Mouse (Mus musculus): Measurements from ENCODE around the gene Pxdn. TPM values are rescaled to one million over a fixed set of nuclear protein-coding genes. Genes with fewer than 3 reads are reported as not detected.

Gene Pxdn
- polyA plus RNA-seq, 1 experiment from 2014 or later = 116 TPM

GRCm38 (mm10) chr12:30023491-30023890 lies 86.1 kb downstream of the Pxdn start:
- 21% methylated on average over 3 of the region's 3 CpGs for WGBS
- Histone ChIP-seq H3K9ac (ENCODE audit: low read length) (no peak overlapping the region), H3K9me3 (ENCODE audit: control insufficient read depth, low read length) (no peaks in the 10 kb centered on the region), H3K4me3 (ENCODE audit: low read depth, low read length) (no peak overlapping the region), H3K27ac (ENCODE audit: low read depth) (no peak overlapping the region), H3K4me2 (ENCODE audit: low read length) (no peak overlapping the region), H3K27me3 (replicated peaks; ENCODE audit: control insufficient read depth, insufficient read depth, low read length) (no peaks in the 10 kb centered on the region), H3K4me1 (replicated peaks; ENCODE audit: control insufficient read depth, insufficient read depth, low read length) (no peaks in the 10 kb centered on the region), H3K36me3 (ENCODE audit: control insufficient read depth, insufficient read depth, low read length) (peaks cover 3% of the 10 kb centered on the region; the same call in 1 of the 2 replicates)
- ATAC-seq (replicated peaks; ENCODE audit: low FRiP score, low TSS enrichment, low read depth) = no peak
- no peak for DNase-seq (ENCODE audit: low spot score)

DNA sequence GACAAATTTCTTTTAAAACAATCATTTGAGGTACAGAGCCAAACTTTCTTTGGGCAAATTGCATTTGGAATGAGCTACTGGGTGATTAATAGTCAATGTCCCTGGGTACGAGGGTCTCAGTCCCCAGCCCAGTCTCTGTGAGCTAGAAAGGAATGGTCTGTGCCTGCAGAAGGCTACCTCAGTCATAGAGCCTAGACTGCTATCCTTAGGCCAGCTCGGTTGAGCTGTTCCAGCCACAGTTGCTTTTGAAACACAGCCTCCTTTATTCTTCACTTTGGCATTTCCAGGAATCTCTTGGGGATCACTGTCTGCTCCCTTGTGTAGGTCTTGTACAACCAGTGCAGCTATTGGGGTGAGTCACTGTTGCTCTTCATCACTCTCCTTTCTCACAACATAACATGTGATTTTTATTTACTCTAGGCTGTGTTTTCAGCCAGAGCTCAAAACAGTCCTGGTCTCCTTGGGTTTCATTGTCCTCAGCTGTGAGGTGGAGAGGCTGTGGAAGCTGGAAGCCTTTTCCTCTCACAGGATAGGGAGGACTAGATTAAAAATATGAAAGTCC lies 86.9 kb downstream of the Pxdn start:
- Histone ChIP-seq H3K27me3 (replicated peaks; ENCODE audit: control insufficient read depth, insufficient read depth, low read length) (no peaks in the 10 kb centered on the region), H3K4me3 (ENCODE audit: low read depth, low read length) (no peak overlapping the region), H3K36me3 (ENCODE audit: control insufficient read depth, insufficient read depth, low read length) (no peaks in the 10 kb centered on the region; the same call in 1 of the 2 replicates), H3K9ac (ENCODE audit: low read length) (no peak overlapping the region), H3K9me3 (ENCODE audit: control insufficient read depth, low read length) (no peaks in the 10 kb centered on the region), H3K27ac (ENCODE audit: low read depth) (no peak overlapping the region), H3K4me1 (replicated peaks; ENCODE audit: control insufficient read depth, insufficient read depth, low read length) (no peaks in the 10 kb centered on the region; the same call in 1 of the 2 replicates), H3K4me2 (ENCODE audit: low read length) (no peak overlapping the region)
- DNase-seq (ENCODE audit: low spot score) = no peak
- no peak for ATAC-seq (replicated peaks; ENCODE audit: low FRiP score, low TSS enrichment, low read depth)
- WGBS = 63% methylated on average over 2 of the region's 2 CpGs

- no peak for ATAC-seq (replicated peaks; ENCODE audit: low FRiP score, low TSS enrichment, low read depth)
- H3K4me3 ChIP-seq (ENCODE audit: low read depth, low read length) = no peak overlapping the region
- no peak overlapping the region for H3K27ac ChIP-seq (ENCODE audit: low read depth)
- H3K9me3 ChIP-seq (ENCODE audit: control insufficient read depth, low read length) = no peaks in the 10 kb centered on the region
- H3K27me3 ChIP-seq (replicated peaks; ENCODE audit: control insufficient read depth, insufficient read depth, low read length) = no peaks in the 10 kb centered on the region
- 73% methylated on average over 3 of the region's 3 CpGs for WGBS
- H3K4me1 ChIP-seq (replicated peaks; ENCODE audit: control insufficient read depth, insufficient read depth, low read length) = no peaks in the 10 kb centered on the region; the same call in 1 of the 2 replicates
- no peaks in the 10 kb centered on the region; the same call in 1 of the 2 replicates for H3K36me3 ChIP-seq (ENCODE audit: control insufficient read depth, insufficient read depth, low read length)
- DNase-seq (ENCODE audit: low spot score) = no peak
- no peak overlapping the region for H3K9ac ChIP-seq (ENCODE audit: low read length)
- H3K4me2 ChIP-seq (ENCODE audit: low read length) = no peak overlapping the region
These were observed 90.4 kb downstream of the Pxdn start for GRCm38 (mm10) chr12:30027721-30028340.

DNA sequence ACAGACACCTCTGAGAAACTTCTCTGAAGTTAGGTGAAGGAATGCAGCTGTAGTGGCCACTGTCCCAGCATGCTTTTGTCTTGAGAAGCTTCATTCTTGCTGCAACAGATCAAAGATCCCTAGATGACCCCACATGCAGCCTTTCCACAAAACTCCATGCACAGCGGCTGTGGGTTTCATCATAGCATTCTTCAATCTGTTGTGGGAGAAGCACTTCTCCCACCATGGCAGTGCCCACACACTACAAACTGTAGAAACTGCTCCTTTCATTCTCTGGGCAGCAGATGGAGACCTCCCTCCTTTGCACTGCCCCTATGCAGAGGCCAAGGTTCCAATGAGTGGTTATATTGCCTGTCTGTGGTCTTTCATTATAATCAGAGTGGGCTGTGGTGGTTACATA lies 91.7 kb downstream of the Pxdn start:
- no peak overlapping the region for H3K9ac ChIP-seq (ENCODE audit: low read length)
- H3K27ac ChIP-seq (ENCODE audit: low read depth) = no peak overlapping the region
- H3K36me3 ChIP-seq (ENCODE audit: control insufficient read depth, insufficient read depth, low read length) = no peaks in the 10 kb centered on the region
- no peak overlapping the region for H3K4me3 ChIP-seq (ENCODE audit: low read depth, low read length)
- DNase-seq (ENCODE audit: low spot score) (no peak), ATAC-seq (replicated peaks; ENCODE audit: low FRiP score, low TSS enrichment, low read depth) (no peak)
- 73% methylated on average over 1 of the region's 1 CpGs for WGBS
- no peaks in the 10 kb centered on the region for H3K9me3 ChIP-seq (ENCODE audit: control insufficient read depth, low read length)
- no peaks in the 10 kb centered on the region for H3K27me3 ChIP-seq (replicated peaks; ENCODE audit: control insufficient read depth, insufficient read depth, low read length)
- no peaks in the 10 kb centered on the region; the same call in 1 of the 2 replicates for H3K4me1 ChIP-seq (replicated peaks; ENCODE audit: control insufficient read depth, insufficient read depth, low read length)
- H3K4me2 ChIP-seq (ENCODE audit: low read length) = no peak overlapping the region

DNA sequence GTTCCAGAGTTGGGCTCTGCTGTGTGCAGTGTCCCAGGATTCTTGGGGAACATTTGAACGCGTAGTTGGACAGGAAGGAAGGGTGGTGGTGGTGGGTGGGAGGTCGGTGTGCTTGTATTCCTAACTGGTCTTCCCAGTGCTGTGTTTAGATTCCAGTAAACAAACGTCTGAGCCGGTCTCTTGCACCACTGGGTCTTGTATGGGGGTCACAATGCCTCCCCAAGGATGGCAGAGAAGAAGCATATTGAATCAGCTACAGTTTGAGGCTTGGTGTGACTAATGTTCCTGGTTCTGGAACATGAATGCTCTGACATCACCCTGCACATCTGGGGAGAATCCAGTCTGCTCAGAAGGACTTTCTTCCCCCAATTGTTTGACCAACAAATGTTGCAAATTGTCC lies 93.2 kb downstream of the Pxdn start:
- WGBS = 40% methylated on average over 5 of the region's 5 CpGs
- Histone ChIP-seq H3K36me3 (ENCODE audit: control insufficient read depth, insufficient read depth, low read length) (no peaks in the 10 kb centered on the region), H3K9me3 (ENCODE audit: control insufficient read depth, low read length) (no peaks in the 10 kb centered on the region), H3K4me2 (ENCODE audit: low read length) (no peak overlapping the region), H3K27ac (ENCODE audit: low read depth) (no peak overlapping the region), H3K4me1 (replicated peaks; ENCODE audit: control insufficient read depth, insufficient read depth, low read length) (peaks cover 3% of the 10 kb centered on the region; the same call in 1 of the 2 replicates), H3K27me3 (replicated peaks; ENCODE audit: control insufficient read depth, insufficient read depth, low read length) (no peaks in the 10 kb centered on the region), H3K9ac (ENCODE audit: low read length) (no peak overlapping the region), H3K4me3 (ENCODE audit: low read depth, low read length) (no peak overlapping the region)
- DNase-seq (ENCODE audit: low spot score) = no peak
- ATAC-seq (replicated peaks; ENCODE audit: low FRiP score, low TSS enrichment, low read depth) = no peak

DNA sequence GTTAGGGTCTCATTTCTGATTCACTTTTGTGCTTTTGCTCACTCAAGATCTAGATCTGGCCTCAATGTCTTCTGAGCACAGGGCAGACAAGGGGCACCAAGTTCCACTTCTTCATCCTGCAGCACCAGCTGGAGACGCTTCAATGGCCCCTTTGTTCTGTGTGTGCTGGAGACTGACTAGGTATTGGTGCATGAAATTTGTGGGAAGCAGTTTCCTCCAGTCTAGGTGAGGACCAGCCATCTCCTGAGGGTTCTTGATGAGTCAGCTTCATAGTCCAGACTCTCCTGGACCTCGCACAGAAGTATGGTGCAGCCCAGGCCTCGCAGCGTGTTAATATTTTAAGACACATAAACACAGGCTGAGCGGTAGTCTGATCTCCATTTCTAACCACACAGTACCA lies 97.3 kb downstream of the Pxdn start:
- WGBS = 69% methylated on average over 5 of the region's 5 CpGs
- no peak overlapping the region for H3K4me3 ChIP-seq (ENCODE audit: low read depth, low read length)
- H3K4me2 ChIP-seq (ENCODE audit: low read length) = no peak overlapping the region
- H3K4me1 ChIP-seq (replicated peaks; ENCODE audit: control insufficient read depth, insufficient read depth, low read length) = peaks cover 4% of the 10 kb centered on the region; the same call in 1 of the 2 replicates
- no peak overlapping the region for H3K27ac ChIP-seq (ENCODE audit: low read depth)
- DNase-seq (ENCODE audit: low spot score) = no peak
- H3K36me3 ChIP-seq (ENCODE audit: control insufficient read depth, insufficient read depth, low read length) = no peaks in the 10 kb centered on the region
- ATAC-seq (replicated peaks; ENCODE audit: low FRiP score, low TSS enrichment, low read depth) = no peak
- H3K9me3 ChIP-seq (ENCODE audit: control insufficient read depth, low read length) = no peaks in the 10 kb centered on the region
- no peaks in the 10 kb centered on the region for H3K27me3 ChIP-seq (replicated peaks; ENCODE audit: control insufficient read depth, insufficient read depth, low read length)
- no peak overlapping the region for H3K9ac ChIP-seq (ENCODE audit: low read length)

GRCm38 (mm10) chr12:30035406-30035805 lies 98.0 kb downstream of the Pxdn start:
- no peak for DNase-seq (ENCODE audit: low spot score)

DNA sequence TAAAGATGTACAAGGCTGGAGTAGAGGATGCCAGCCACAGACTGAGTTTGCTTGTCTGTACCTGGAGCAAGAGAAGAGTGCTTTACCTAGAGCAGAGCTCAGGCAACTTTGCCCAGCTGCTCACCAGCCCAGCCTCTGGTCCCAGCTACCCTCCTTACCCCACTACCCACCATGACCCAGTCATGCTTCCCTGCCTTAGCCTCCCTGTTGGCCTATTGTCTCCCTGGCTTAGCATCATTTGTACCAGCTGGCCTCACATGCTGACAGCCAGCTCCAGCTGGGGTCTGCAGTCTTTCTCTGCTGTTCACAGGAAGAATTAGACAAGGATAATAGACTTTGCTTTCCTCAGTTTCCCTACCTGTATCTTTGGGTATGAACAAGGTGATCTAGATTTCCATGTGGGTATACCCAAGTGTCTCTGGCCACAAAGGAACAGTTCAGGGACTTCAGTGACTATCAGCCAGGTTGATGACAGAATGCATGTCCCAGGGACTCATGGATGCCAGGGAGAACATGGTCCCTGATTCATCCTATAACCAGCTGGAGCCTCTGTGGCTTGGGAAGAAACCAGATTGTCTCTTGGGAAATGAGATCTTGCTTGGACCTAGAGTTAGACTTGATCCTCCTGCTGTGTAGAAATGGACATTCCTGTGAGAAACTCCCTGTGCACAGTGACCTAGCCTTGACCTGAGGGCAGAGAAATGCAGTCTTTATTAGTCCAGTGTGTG lies 98.6 kb downstream of the Pxdn start:
- no peak overlapping the region for H3K9ac ChIP-seq (ENCODE audit: low read length)
- H3K9me3 ChIP-seq (ENCODE audit: control insufficient read depth, low read length) = no peaks in the 10 kb centered on the region
- DNase-seq (ENCODE audit: low spot score) (no peak), ATAC-seq (replicated peaks; ENCODE audit: low FRiP score, low TSS enrichment, low read depth) (no peak)
- no peaks in the 10 kb centered on the region for H3K27me3 ChIP-seq (replicated peaks; ENCODE audit: control insufficient read depth, insufficient read depth, low read length)
- no peak overlapping the region for H3K27ac ChIP-seq (ENCODE audit: low read depth)
- no peak overlapping the region for H3K4me2 ChIP-seq (ENCODE audit: low read length)
- H3K36me3 ChIP-seq (ENCODE audit: control insufficient read depth, insufficient read depth, low read length) = no peaks in the 10 kb centered on the region
- no peak overlapping the region for H3K4me3 ChIP-seq (ENCODE audit: low read depth, low read length)
- peaks cover 8% of the 10 kb centered on the region for H3K4me1 ChIP-seq (replicated peaks; ENCODE audit: control insufficient read depth, insufficient read depth, low read length)

More at GRCm38 (mm10) chr12:30035406-30035805, 98.0 kb downstream of the Pxdn start:
- no peak overlapping the region for H3K9ac ChIP-seq (ENCODE audit: low read length)
- no peak overlapping the region for H3K27ac ChIP-seq (ENCODE audit: low read depth)
- peaks cover 8% of the 10 kb centered on the region for H3K4me1 ChIP-seq (replicated peaks; ENCODE audit: control insufficient read depth, insufficient read depth, low read length)
- ATAC-seq (replicated peaks; ENCODE audit: low FRiP score, low TSS enrichment, low read depth) = no peak
- no peaks in the 10 kb centered on the region for H3K27me3 ChIP-seq (replicated peaks; ENCODE audit: control insufficient read depth, insufficient read depth, low read length)
- H3K9me3 ChIP-seq (ENCODE audit: control insufficient read depth, low read length) = no peaks in the 10 kb centered on the region
- H3K36me3 ChIP-seq (ENCODE audit: control insufficient read depth, insufficient read depth, low read length) = no peaks in the 10 kb centered on the region
- H3K4me3 ChIP-seq (ENCODE audit: low read depth, low read length) = no peak overlapping the region
- 20% methylated on average over 1 of the region's 1 CpGs for WGBS
- H3K4me2 ChIP-seq (ENCODE audit: low read length) = no peak overlapping the region

Data from intestine, embryonic 14.5 days (tissue).